Mouse (Mus musculus) fat pad, adult 2 months (tissue): ENCODE data around the gene Nrp2.

Experiments
- DNase-seq: peaks from one replicate; pipeline ENCODE4 v3.0.0-alpha.2; 2011; ENCODE audit warnings: low read depth, low spot score; ENCODE audit errors: extremely low read depth

Gene Nrp2

GRCm38 (mm10) chr1:62703158-62704116 is at the start of gene Nrp2:
Nrp2 (plus strand) TSS chr1:62703285.
- DNase-seq = no peak

- DNase-seq = no peak
Observed at GRCm38 (mm10) chr1:62654436-62654835, 48.6 kb upstream of the Nrp2 start.

DNA sequence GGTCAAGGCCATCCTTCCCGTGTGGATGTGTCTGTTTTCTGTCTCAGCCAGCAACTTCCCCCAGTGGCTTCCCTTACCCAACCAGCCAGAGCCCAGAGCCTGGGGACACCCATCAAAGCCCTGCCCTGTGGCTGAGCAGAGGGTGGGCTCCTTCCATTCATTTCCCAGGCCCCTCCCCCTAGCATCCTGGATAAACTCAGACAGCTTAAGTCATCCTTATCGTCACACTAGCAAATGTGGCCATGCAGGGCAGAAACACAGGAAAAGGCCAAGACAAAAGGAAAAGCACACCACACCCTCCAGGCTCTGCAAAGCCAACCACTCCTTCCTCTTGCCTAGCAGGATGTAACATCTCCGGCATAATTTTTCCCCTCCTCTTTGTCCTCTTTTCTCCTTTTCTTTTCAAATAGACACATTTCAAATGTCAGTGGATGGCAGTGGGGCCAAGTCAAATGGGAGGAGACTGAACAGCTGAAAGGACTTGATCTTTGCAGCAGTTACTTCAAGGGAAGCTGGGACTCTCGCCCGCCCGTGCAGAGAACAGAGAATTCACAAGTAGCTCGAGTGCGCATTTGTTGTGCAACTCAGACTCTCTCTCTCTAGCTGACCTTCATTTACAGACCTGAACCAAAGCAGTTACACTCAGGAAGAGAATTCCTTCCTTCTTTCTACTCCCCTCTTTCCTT is 38.0 kb upstream of the Nrp2 start:
- no peak for DNase-seq

DNA sequence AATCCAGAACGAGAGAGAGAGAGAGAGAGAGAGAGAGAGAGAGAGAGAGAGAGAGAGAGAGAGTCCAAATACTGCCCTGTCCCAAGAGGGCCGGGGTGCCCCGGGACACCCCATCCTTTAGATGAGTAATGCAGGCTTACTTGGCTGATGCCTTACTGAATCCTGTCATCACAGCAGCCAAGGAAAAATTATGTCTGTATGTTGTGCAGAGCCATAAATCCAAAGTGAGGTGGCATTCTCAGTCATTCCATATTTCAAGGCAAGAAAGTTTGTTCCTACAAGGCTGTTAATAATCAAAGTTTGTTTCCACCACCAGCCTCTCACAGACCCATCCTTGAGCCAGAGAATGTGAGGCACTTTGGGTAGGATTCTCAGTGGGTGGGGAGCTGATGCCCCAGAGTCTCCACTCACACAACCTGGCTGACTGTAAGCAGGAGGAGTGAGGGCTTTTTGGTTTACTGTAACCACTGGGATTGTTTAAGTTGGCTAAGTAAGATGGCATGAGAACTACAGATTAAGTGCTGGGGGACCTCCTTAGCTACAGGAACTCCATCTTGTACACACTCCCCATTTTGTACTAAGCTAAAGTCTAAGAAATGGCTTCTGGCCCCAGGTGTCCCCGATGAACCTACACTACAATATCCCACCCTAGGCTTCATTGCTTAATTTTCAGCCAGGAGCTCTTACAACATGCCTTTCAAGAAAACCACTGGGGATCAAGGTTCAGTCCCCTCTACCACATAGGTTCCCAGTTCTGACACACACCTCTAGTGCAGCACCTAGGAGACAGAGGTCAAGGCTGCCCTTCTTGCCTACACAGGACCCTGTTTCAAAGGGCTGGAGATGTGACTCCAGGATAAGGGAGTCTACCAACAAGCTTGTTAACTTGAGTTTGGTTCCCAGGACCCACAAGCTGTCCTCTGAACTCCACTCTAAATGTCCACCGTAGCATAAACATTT is 37.0 kb upstream of the Nrp2 start:
- no peak for DNase-seq

- DNase-seq = no peak
Observed at GRCm38 (mm10) chr1:62666780-62667179, 36.3 kb upstream of the Nrp2 start.

DNA sequence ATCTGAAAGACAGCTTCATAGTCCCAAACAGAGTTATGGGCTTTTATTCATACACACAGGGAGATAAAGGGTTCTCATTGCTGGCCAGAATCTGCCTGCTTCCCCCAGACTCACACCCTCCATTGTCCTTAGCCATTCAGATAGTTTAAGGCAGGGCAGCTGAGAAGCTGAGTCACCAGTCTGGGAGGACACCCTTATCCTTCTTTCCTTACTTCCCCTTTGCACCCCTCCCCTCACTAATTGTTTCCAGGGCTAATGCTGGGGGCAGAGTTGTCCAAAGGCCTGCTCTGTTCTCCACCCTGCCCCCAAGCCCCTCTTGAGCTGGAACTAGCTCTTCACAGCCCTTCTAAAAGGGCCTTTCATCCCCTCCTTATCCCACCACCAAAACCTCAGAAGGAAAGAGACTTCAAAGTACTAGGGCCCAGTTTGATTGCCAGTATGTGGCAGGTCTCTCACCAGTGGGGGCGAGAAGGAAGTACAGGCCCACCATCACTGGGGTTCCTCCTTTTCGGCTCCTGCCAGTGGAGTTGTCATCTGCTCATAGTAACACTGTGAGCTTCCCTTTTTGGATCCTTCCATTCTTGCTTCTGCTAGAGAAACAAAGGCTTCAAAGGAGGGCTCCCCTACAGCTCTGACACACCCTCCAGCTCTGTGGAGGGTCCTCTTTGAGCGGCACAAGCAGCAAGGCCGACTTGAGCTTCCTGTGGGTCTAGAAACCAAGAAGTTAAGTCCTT is 24.3 kb upstream of the Nrp2 start:
- DNase-seq = no peak

DNA sequence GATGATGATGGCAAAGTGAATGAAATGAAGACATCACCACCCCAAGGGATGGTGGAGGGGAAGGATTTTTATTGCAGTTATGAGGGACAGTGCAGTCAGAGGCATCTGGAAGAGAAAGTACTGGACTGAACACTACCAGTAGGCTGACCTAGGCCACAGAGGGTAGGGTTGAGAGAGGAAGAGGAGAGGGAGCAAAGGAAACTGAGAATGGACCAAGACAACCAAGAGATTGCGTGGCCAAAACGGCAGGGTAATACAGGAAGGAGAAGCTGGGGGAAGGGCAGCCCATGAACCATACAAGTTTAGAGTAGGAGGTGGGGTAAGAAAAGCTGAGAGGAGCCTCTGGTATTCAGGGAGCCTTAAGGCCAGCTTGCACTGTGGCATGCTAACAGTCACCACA is 23.6 kb upstream of the Nrp2 start:
- no peak for DNase-seq

DNA sequence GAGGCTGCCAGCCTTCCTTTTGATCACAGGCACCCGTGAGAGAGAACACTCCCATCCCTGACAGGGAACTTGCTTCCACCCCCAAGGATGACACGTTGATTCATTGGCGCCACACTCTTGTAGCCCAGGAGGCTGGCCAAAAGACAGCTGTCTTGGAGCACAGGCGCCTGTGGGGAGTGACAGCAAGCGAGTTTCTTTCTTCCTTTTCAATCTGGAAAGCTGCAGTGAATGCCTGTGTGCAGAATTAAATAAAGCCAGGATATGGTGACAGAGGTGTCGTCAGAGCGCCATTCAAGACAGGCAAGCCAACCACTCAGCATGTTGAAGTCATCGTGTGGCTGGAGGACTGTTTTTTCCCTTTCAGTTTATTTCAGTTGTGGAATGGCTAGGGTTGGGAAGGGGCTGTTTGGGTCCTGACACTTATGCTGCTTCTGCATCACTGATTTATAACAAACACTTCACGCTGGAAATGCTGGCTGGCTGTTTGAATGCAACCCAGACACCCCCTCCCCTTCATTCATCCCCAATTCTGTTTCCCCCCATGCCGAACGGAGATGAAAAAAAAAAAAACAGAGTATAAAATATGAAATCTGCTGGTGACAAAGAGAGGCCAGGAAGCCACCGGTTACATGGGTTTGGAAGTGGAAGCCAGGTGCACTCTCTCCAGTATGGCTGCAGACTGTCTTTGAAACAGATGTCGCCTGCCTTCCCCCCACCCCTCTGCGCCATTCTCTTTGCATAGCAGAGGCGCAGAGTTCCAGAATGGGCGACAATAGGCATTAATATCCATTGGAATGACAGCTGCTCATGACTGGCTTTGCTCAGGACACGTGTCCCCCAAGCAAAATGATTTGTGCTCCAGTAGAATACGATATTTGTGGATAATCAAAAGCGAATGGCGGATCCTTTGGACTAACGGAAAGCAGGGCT is 20.4 kb upstream of the Nrp2 start:
- DNase-seq = no peak

DNA sequence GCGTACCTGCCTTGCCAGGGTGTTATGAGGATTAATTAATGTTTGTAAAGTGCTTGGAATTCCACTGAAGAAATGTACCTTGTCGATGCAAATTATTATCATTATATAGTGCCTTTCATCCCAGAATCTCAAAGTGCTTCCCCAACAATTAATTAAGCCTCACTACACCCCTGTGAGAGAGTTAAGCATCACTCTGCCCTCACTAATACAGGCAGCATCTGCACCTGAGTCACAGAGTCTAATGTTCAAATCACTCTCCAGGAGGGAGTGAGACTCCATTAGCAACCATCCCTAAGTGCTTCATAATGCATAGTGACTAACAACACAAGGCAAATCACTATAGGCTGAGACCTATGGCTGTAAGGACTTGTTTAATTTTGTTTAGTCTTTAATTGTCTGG is 19.6 kb upstream of the Nrp2 start:
- DNase-seq = no peak

DNA sequence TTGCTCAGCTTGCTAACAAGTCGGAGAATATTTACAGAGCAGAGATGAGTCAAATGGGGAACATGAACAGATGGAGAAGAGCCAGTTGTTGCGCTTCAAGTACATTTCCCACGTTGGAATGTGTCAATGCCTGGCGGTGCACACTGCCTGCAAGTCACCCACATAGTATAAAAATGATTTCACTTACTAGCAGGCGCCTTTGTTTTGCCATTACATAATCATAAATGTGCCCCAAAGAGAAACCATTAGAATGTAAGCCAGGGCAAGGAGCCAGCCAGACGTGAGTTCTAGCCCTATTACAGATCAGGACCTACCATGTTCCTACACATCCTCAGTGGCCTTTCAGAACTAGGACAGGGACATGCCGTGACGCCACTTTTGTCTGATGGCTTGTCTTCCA is 15.6 kb upstream of the Nrp2 start:
- DNase-seq = no peak

GRCm38 (mm10) chr1:62691175-62691574 is 11.9 kb upstream of the Nrp2 start:
- no peak for DNase-seq

GRCm38 (mm10) chr1:62696312-62696982 is 6.6 kb upstream of the Nrp2 start:
- DNase-seq = no peak

GRCm38 (mm10) chr1:62696983-62697341 is 6.1 kb upstream of the Nrp2 start:
- no peak for DNase-seq

GRCm38 (mm10) chr1:62697353-62697752 is 5.7 kb upstream of the Nrp2 start:
- DNase-seq = no peak

DNA sequence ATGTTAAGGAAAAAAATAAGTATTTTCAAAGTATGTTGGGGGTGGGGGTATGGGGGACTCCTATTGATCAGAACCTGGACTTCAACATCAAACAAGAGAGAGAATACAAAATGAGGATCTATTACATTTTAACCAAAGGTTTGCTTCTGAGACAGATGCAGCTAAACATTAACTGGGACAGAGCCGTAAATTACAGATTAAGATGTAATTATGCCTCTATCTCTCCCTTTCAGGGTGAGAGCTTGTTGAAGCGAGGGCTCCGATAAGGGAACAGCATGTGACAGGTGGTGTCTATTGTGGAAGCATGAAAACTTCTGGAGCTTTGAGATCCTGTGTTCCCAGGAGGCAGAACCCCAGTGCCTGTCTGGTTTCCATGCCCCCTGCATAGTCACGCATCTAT is 3.3 kb upstream of the Nrp2 start:
- no peak for DNase-seq

- no peak for DNase-seq
Observed at GRCm38 (mm10) chr1:62701065-62701921, 1.8 kb upstream of the Nrp2 start.

- DNase-seq = no peak
Observed at GRCm38 (mm10) chr1:62702743-62703142, 342 bp upstream of the Nrp2 start.
